Mouse (Mus musculus) retina, postnatal 7 days (tissue): ENCODE data around the gene Il12rb1.

ENCODE experiments used
- DNase-seq: peaks from one replicate; pipeline ENCODE4 v3.0.0-alpha.2; 2012; ENCODE audit warnings: low read depth, low spot score

Gene Il12rb1

DNA sequence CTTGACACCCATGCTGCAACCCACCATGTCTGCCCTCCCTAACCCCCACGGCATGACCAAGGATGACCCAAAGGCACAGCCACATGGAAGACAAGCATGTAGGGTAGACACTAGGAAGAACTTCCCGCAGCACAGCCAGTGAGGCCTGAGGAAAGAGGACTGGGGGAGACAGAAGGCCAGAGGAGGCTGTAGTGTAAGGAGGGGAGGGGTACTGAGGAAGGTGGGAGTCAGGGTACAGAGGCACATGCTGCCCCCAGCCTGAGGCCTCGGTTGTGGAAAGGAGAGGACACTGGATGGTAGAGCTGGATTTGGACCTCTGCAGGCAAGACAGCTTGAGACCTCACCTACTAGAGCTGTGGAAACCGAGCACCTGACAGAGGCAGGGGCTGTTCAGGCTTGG, 42.7 kb downstream of the Il12rb1 start:
- DNase-seq, result no peak

- DNase-seq, result no peak
Observed at GRCm38 (mm10) chr8:70851837-70852236, 43.6 kb downstream of the Il12rb1 start.

DNA sequence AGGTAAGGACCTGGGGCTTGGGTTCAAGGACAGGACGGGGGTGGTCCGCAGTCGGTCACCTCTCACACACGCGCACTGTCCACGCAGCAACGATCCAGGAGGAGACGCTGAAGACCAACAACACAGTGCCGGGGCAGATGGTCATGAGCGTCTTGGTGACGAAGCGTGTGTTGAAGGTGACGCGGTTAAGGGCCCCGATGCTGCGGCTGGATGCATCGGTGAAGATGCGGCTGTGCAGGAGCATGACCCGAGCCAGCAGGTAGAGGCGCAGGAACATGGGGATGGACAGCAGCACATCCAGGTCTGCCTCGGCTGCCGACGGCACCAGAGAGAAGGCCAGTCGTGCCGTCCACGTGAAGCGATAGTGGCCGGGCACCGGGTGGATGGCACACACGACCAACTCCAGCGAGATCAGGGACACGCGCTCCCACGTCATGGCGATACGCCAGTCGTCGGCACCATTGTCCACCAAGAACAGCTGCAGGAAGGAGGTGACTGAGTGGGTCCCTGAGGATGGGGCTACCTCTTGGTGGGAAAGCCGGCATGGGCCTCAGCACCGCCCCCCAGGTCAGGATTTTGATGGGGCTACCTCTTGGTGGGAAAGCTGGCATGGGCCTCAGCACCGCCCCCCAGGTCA, 44.5 kb downstream of the Il12rb1 start:
- DNase-seq, result no peak

- DNase-seq, result no peak
Observed at GRCm38 (mm10) chr8:70853863-70854262, 45.6 kb downstream of the Il12rb1 start.

DNA sequence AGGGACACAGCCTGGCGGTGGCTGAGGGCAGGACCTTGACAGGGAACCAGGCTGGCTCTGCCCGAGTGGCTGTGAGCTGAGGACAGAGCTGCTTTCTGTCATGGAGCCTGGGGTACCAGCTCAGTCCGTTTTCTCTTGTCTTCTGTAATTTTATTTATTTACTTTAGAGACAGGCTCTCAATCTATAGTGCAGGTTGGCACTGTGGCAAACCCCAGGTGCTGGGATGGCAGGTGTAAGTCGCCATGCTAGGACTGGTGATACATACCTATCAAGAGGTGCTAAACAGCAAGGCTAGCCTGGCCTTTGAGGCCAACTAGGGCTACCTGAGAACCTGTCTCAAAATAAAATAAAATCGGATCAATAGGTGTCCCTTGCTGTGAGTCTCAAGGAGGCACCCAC, 47.8 kb downstream of the Il12rb1 start:
- DNase-seq, result no peak

GRCm38 (mm10) chr8:70856541-70857197, 48.4 kb downstream of the Il12rb1 start:
- no peak for DNase-seq

- DNase-seq, result no peak
Observed at GRCm38 (mm10) chr8:70857516-70857915, 49.3 kb downstream of the Il12rb1 start.

- no peak for DNase-seq
Observed at GRCm38 (mm10) chr8:70862824-70863641, 54.8 kb downstream of the Il12rb1 start, which contains the start of gene Kcnn1. Kcnn1 (minus strand) TSS chr8:70863258.

GRCm38 (mm10) chr8:70863956-70864711, 55.9 kb downstream of the Il12rb1 start:
- no peak for DNase-seq

DNA sequence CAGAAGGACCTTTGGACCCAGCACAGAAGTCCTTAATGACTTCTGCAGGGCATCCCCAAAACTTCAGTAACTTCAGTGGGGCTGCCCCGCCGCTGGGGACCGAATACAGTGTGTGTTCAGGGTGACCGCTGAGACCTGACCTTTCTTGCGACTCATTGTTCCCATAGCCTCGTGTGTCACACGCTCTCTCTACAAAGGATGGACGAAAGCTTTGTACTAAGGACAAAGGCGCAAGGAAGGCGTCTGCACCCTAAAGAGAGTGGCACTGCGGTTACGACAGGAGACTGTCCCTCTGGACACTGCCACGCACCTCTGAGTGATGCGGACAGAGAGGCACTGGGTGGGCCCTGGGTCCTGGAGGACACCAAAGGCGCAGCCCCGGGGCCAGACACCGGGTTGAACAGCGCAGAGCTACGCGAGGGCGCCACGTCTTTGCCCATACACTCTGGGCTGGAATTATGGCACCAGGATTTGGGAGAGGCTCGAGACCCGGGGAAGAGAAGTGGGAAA, 56.5 kb downstream of the Il12rb1 start:
- DNase-seq, result no peak

GRCm38 (mm10) chr8:70865350-70866000, 57.2 kb downstream of the Il12rb1 start:
- peak; percentile 100 for DNase-seq

DNA sequence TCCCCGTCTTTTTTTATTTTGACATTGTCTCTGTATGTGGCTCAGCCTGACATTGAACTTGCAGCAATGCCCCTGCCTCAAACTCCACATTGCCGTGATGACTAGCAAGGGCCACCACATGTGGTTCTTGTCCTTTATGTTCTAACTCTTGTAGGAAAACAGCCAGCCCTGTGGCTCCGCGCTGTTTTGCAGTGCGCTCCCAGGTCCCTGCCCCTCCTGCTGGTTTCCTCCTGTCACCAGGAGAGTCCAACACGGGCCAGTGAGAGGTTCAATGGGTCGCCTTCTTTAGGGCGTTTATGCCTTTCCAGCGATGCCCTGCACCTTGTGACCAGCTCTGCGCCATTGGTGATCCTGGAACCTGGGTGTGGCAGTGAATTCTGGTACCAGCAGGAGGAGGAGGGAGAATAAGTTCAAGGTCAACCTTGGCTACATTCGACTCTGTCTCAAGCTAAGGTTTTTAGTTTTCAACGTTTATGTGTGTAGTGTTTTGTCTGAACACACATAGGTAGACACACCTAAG, 57.8 kb downstream of the Il12rb1 start:
- DNase-seq, result no peak

DNA sequence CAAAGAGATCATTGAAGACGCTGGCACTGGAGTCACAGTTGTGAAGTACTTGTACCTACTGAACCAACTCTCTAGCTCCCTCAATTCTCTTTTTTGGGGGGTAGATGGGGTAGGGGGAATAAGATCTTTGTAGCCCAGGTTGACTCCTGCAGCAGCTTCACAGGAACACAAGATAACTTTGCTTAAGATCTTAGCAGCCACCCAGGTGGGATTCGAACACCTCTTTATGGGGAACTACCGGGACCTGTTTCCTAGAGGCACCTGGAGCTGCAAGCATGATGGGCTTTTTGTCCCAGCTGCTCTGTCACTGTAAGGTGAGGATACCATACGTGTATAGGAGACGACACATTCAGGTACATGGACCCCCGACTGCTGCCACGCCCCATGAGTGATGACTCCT, 58.3 kb downstream of the Il12rb1 start:
- DNase-seq, result no peak

GRCm38 (mm10) chr8:70868559-70869198, 60.4 kb downstream of the Il12rb1 start:
- DNase-seq, result no peak

DNA sequence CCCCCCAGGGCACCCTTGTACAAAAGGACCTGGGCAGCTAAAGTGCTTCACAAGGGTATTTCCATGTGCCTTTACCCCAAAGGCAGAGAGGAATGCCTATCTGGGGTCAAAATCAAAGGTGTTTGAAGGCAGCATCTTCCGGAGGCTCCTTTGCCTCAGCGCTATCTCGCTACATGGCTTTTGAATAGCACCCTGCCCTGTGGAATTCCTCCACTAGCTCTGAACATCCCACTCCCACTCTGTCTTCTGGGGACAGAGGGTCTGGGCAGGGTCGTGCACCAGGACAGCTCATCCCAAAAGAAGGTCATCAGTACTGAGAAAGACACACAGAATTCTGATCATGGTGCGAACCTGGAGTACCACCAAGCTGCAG, 60.9 kb downstream of the Il12rb1 start:
- no peak for DNase-seq

DNA sequence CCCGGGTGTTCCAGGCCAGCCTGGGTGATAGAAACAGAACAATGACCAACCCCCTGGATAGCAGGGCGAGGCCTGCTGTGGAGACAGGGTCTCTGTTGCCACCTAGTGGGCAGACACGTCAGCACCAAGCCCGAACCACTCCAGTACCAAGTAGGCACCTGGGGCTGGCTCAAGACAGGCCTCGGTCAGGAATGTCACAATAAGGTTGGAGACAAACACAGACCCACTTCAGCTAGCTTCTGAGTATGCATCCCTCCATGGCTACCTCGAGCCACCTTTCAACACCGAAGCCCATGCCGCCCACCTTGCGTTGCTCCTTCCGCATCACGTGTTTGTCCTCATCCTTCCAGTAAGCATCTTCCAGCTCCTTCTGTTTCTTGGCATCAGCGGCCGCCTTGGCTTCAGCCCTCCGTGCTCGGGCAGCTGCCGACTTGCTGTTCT, 61.4 kb downstream of the Il12rb1 start:
- no peak for DNase-seq
